Mouse (Mus musculus) midbrain, embryonic 10.5 days (tissue): ENCODE results near the gene Thumpd1. TPM values are rescaled to one million over a fixed set of nuclear protein-coding genes. Genes with fewer than 3 reads are reported as not detected.
"Not testable (repeated sequence)": the region's sequence is repeated elsewhere in the genome, so short reads cannot be mapped to it uniquely, and the experiment has no call there.

Source experiments
- DNase-seq: peaks from one replicate; pipeline ENCODE4 v3.0.0-alpha.2; 2017; ENCODE audit warnings: low spot score
- H3K27ac ChIP-seq: fragments of 300-500 bp; sonication (generic); replicated peaks from 2 replicates; pipeline ENCODE4 v1.5.1; 2016; ENCODE audit warnings: mild to moderate bottlenecking
- H3K27me3 ChIP-seq: fragments of 300-500 bp; sonication (generic); 2 replicates; pipeline ENCODE4 v1.6.1; 2016; ENCODE audit warnings: low read depth, mild to moderate bottlenecking; ENCODE audit not compliant: poor library complexity, severe bottlenecking
- H3K36me3 ChIP-seq: fragments of 300-500 bp; sonication (generic); 2 replicates; pipeline ENCODE4 v1.6.1; 2016; ENCODE audit warnings: mild to moderate bottlenecking, moderate library complexity
- H3K4me1 ChIP-seq: fragments of 300-500 bp; sonication (generic); 2 replicates; pipeline ENCODE4 v1.6.1; 2016
- H3K4me3 ChIP-seq: fragments of 300-500 bp; sonication (generic); 2 replicates; pipeline ENCODE4 v1.5.1; 2016; ENCODE audit warnings: mild to moderate bottlenecking, moderate library complexity
- H3K9me3 ChIP-seq: fragments of 300-500 bp; sonication (generic); replicated peaks from 2 replicates; pipeline ENCODE4 v1.6.1; 2016; ENCODE audit warnings: mild to moderate bottlenecking
- WGBS: fragments of 180-500 bp; shearing (Covaris S2); methylation state at CpG from one replicate; pipeline ENCODE4 v1.1.7; 2016; 5-methylcytosine and 5-hydroxymethylcytosine counted together
- polyA plus RNA-seq: library from polyadenylated mRNA; unstranded; fragments of >200 nt; fragmentation: Nextera tagmentation; extraction: Ambion mirVana; gene quantifications from 2 replicates; pipeline ENCODE4 v1.2.1, GENCODE M21; 2016

Thumpd1 gene
- polyA plus RNA-seq, 1 experiment from 2014 or later = 103 TPM

DNA sequence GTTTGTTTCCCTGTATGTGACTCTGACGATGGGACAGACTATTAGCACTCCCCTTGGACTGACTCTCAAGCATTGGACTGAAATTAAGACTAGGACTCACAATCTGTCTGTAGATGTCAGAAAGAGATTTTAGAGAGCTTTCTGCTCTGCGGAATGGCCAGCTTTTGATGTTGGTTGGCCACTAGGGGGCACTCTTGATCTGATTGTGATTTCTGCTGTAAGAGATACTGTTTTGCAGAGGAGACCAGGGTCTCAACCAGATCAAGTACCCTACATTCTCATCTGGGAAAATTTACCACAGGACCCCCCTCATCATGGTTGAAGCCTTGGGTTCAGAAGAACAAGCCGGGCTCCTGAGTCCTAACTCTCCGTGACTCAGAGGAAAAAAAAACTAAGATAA lies 10.7 kb upstream of the Thumpd1 start:
- not testable (repeated sequence) for H3K27ac ChIP-seq, H3K36me3 ChIP-seq, H3K27me3 ChIP-seq, H3K4me3 ChIP-seq, DNase-seq
- Histone ChIP-seq H3K9me3 (peaks cover 20% of the 10 kb centered on the region), H3K4me1 (peaks cover 10% of the 10 kb centered on the region)
- 80% methylated on average over 4 of the region's 4 CpGs for WGBS

DNA sequence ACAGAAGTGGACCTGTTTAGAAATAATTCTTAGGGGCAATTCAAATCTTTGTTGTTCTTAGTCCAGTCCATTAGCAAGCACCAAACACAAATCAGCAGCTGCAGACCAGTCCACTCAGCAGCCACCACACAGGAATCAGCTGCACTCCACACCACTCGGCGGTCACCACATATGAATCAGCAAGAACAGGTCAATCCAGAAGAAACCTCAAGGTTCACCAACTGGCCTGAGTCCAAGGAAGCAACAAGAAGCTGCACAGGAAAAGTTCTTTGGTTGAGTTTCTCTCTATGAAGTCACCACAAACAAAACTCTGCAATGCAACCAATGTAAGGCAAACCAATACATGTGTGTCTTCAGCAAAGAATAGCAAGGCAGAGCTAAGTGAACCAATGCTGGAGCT lies 7.0 kb upstream of the Thumpd1 start:
- DNase-seq = no peak
- Histone ChIP-seq H3K36me3 (no peaks in the 10 kb centered on the region), H3K9me3 (peaks cover 13% of the 10 kb centered on the region), H3K27me3 (no peaks in the 10 kb centered on the region), H3K4me1 (no peaks in the 10 kb centered on the region; the same call in 1 of the 2 replicates), H3K27ac (no peak overlapping the region), H3K4me3 (no peak overlapping the region)
- 91% methylated on average over 2 of the region's 2 CpGs for WGBS

DNA sequence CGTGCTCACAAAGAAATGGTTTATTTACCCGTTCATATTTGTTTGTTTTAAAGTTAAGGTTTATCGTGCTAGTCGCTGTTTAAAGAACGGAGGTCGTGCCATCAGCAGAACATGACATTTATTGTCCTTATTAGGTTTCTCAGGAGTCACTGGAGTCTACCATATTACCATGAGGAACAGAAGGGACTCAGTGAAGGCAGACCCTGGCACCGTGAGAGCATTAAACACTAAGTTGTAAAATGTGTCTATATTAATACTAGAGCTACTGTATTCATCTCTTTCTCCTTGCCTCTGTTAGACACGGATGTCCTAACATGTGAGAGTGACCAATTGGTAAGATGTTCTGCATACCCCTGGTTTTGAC lies 331 bp upstream of the Thumpd1 start:
- DNase-seq = no peak
- Histone ChIP-seq H3K27me3 (no peaks in the 10 kb centered on the region), H3K4me3 (peak overlapping the region; percentile 94), H3K4me1 (peaks cover 13% of the 10 kb centered on the region), H3K27ac (peak overlapping the region; percentile 93), H3K36me3 (peaks cover 33% of the 10 kb centered on the region), H3K9me3 (no peaks in the 10 kb centered on the region)
- WGBS = 14% methylated on average over 8 of the region's 8 CpGs

DNA sequence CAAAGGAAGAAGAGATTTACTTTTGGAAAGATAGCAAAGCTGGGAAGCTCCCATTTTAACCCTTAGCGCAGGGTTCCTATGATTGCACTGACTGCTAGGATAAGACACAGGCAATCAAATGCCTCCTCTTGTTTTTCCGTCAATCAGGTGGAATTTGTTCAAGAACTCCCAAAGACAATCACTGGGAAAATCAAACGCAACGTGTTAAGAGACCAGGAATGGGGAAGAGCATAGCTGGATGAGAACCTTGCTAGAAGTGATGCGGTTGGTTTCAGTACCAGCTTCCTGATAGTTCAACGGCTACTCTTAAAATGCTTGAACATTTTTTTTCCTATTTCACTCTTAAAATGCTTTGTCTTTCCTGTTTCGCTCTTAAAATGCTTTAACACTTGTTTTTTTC lies 6.5 kb downstream of the Thumpd1 start:
- H3K4me1 ChIP-seq = no peaks in the 10 kb centered on the region

DNA sequence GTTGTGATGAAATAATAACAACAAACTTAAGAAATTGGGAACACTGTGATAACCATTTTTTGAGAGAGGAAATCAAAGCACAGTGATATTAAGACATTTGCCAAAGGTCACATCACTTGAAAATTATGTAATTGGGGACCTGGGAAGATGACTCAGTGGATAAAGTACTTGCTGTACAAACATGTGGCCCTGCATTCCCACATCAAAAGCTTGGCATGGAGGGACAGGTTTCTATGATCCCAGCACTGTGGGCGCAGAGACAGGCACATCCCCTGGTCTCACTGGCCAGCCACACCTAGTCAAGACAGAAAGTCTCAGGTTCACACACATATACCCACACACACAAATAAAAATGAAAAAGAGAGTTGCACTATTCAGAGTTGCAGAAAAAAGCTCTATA lies 25.7 kb downstream of the Thumpd1 start:
- WGBS = 83% methylated on average over 1 of the region's 1 CpGs
- no peaks in the 10 kb centered on the region for H3K27me3 ChIP-seq
- H3K9me3 ChIP-seq = no peaks in the 10 kb centered on the region

More for the DNA sequence above, 6.5 kb downstream of the Thumpd1 start:
- Histone ChIP-seq H3K4me3 (no peak overlapping the region), H3K27ac (no peak overlapping the region), H3K9me3 (no peaks in the 10 kb centered on the region), H3K36me3 (peaks cover 48% of the 10 kb centered on the region), H3K27me3 (no peaks in the 10 kb centered on the region)
- DNase-seq = no peak
- WGBS = 90% methylated on average over 7 of the region's 7 CpGs

DNA sequence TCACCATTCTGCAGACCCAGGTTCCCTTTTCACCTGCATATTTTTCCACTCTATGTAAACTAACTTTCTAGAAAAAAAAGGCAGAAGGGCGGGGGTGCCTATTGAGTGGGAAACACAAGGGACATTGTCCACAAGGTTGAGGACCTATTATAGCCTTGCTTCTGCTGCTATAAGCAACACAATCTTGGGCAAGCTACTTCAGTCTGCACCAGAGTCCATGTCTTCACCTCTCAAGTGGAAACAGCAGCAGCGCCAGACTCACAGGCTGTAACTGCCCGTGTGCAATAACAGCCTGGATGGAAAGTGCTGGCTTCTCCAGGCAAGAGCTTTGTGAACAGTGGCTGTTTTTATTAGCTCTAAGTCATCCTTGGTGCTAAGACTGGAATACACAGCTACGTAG lies 28.3 kb downstream of the Thumpd1 start:
- H3K4me3 ChIP-seq = no peak overlapping the region
- H3K27ac ChIP-seq = no peak overlapping the region
- no peaks in the 10 kb centered on the region for H3K4me1 ChIP-seq
- WGBS = 88% methylated on average over 4 of the region's 4 CpGs
- no peaks in the 10 kb centered on the region for H3K9me3 ChIP-seq
- no peaks in the 10 kb centered on the region for H3K27me3 ChIP-seq
- no peaks in the 10 kb centered on the region for H3K36me3 ChIP-seq
- DNase-seq = no peak

More for the DNA sequence above, 25.7 kb downstream of the Thumpd1 start:
- no peak for DNase-seq
- H3K36me3 ChIP-seq = no peaks in the 10 kb centered on the region
- no peak overlapping the region for H3K4me3 ChIP-seq
- no peak overlapping the region for H3K27ac ChIP-seq
- H3K4me1 ChIP-seq = no peaks in the 10 kb centered on the region

DNA sequence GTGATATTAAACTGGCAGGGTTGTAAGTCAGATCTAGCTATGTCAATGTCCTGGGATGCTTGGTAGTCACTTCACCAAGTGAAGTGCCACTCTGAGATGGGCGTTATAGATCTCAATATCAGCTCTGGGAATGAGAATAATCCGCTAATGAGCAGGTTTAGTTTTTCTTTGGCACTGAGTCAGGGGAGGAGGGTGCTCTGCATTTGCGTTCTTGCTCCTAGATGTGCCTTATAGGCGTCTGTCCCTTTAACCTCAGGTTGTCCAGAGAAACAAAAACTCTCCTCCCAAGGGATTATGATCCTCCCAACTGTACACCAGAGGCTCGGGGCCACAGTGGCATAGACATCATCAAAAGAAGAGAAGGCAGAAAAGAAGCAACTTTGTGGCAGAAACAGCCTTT lies 30.9 kb downstream of the Thumpd1 start, which contains the start of gene Acsm4:
Acsm4 (plus strand) TSS at position 301 of the 400 bp plus-strand sequence.
- DNase-seq = no peak
- Histone ChIP-seq H3K9me3 (no peaks in the 10 kb centered on the region), H3K4me3 (no peak within 1 kb of the TSS), H3K4me1 (no peaks in the 10 kb centered on the region), H3K27me3 (no peaks in the 10 kb centered on the region), H3K36me3 (no peaks in the 10 kb centered on the region), H3K27ac (no peak within 1 kb of the TSS)
- 88% methylated on average over 5 of the region's 5 CpGs for WGBS

DNA sequence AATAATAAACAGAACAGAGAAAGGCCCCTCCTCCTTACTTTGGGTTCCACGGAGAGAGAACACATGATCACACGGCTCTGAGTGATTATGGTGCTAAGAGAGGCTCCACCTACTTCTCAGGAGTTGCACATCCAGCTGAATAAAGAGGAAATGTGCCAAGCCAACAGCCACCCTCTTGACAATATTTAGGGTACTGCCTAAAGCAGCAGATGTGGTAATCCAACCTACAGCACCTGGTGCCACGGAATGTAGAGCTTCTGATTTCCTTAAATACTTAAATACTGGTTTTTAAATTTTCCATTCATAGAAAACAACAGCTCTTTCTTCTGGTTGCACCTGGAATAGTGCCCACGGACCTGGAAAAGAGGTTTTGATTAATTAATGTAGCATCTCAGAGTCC lies 37.9 kb downstream of the Thumpd1 start:
- no peaks in the 10 kb centered on the region for H3K9me3 ChIP-seq
- H3K36me3 ChIP-seq = no peaks in the 10 kb centered on the region
- no peak for DNase-seq
- WGBS = 86% methylated on average over 4 of the region's 4 CpGs
- H3K27me3 ChIP-seq = no peaks in the 10 kb centered on the region
- no peak overlapping the region for H3K27ac ChIP-seq
- H3K4me3 ChIP-seq = no peak overlapping the region
- H3K4me1 ChIP-seq = no peaks in the 10 kb centered on the region

DNA sequence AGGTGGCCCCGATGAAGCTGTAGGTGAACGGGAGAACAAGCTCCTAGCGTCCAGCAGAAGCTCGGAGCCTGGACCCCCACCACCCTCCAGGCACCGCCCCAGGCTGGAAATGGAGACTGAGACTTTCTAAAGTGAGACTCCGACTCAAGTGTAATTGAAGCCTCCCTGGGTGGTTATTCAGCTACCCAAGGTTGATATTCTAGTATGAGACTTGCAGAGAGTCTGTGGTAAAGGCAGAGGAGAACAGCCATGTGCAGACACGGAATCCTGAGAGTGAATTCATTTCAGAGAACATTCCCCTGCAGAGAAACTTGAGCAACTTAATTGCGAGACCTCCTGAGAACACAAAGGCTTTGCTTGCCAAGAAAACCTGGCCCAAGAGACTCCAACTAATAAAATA lies 40.5 kb downstream of the Thumpd1 start:
- no peaks in the 10 kb centered on the region for H3K4me1 ChIP-seq
- no peak overlapping the region for H3K27ac ChIP-seq
- H3K9me3 ChIP-seq = no peaks in the 10 kb centered on the region
- no peaks in the 10 kb centered on the region for H3K36me3 ChIP-seq
- DNase-seq = no peak
- no peak overlapping the region for H3K4me3 ChIP-seq
- H3K27me3 ChIP-seq = no peaks in the 10 kb centered on the region
- WGBS = 82% methylated on average over 8 of the region's 8 CpGs

DNA sequence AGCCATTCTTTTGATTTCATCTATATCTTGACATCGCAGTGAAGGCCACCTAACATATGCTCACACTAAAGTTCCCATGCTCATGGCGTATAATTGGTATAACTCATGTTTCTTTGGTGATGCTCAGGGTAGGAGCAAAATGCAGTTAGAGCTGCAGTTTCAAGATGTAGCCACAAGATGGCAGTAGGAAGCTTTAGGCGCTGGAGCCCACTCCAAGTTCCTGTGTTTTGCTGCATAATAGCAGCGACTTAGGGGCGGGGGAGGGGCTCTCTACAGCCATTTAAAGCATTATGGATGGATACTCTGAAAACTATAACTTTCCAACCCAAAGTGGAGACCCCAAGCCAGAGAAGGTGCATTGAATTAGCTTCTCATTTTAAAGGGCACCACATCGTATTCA lies 47.1 kb downstream of the Thumpd1 start:
- WGBS = 20% methylated on average over 6 of the region's 6 CpGs
- Histone ChIP-seq H3K27me3 (no peaks in the 10 kb centered on the region), H3K27ac (no peak overlapping the region), H3K4me1 (0 out of 2 replicates have a peak, but pooled peaks cover 2% of the 10 kb centered on the region), H3K9me3 (no peaks in the 10 kb centered on the region), H3K36me3 (no peaks in the 10 kb centered on the region), H3K4me3 (no peak overlapping the region)
- peak; percentile 55 for DNase-seq

DNA sequence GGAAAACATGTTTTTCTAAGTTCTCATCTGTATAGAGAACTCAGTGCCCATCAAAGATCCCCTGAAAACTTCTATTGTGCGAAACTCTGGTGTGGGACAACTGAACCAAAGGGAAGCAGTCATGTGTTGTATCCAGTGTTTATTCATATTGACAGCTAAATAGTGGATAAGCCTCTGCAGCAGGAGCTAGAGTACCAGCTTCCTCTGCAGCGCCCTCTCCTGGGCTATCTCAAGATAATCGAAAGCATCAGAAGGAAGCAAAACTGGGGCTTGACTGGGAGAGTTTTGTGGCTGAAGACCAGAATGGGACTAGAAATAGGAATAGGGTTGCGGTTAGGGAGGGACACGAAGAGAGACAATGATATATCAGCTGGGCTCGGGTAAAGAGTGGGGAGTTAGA lies 49.7 kb downstream of the Thumpd1 start:
- no peak overlapping the region for H3K27ac ChIP-seq
- DNase-seq = no peak
- no peaks in the 10 kb centered on the region for H3K36me3 ChIP-seq
- H3K4me3 ChIP-seq = no peak overlapping the region
- H3K9me3 ChIP-seq = no peaks in the 10 kb centered on the region
- H3K4me1 ChIP-seq = 0 out of 2 replicates have a peak, but pooled peaks cover 2% of the 10 kb centered on the region
- 43% methylated on average over 6 of the region's 6 CpGs for WGBS
- no peaks in the 10 kb centered on the region for H3K27me3 ChIP-seq

DNA sequence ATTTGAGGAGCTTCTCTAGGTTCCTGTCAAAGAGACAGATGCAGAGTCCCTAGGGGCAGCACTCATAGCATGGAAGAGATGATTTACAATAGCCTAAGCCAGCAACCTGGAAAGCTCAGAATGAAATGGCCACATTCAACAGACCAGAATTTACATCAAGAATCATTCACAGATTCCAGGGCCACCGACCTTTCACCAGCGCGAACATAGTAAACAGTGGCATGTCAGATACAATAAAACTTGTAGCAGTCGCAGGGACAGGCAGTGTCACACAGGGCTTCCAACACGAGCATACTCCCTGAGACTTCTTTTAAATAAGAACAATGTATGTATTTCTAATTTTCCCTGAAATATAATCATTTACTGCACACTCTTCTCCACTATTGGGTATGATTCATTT lies 50.2 kb downstream of the Thumpd1 start:
- no peak overlapping the region for H3K4me3 ChIP-seq
- no peak overlapping the region for H3K27ac ChIP-seq
- 0 out of 2 replicates have a peak, but pooled peaks cover 2% of the 10 kb centered on the region for H3K4me1 ChIP-seq
- no peaks in the 10 kb centered on the region for H3K9me3 ChIP-seq
- H3K27me3 ChIP-seq = no peaks in the 10 kb centered on the region
- 85% methylated on average over 5 of the region's 5 CpGs for WGBS
- DNase-seq = no peak
- H3K36me3 ChIP-seq = no peaks in the 10 kb centered on the region

DNA sequence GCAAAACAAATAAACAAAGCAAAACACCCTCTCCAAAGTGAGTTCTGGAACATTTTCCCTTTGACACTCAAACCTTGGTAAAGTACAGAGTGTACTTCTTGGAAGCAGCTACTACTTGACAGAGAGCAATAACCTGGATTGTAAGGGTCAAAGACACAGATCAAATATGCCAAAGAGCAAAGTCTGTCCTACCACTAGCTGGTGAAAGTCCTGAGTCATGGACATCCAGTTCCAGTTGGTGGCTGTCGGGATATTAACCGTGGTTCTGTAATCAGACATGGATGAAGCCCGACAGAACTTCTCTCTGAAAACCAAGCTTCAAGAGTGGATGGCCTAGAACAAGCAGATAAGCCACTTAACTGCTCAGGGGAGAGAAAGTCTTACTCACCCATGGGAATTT lies 52.7 kb downstream of the Thumpd1 start:
- Histone ChIP-seq H3K4me3 (no peak overlapping the region), H3K4me1 (no peaks in the 10 kb centered on the region), H3K27me3 (no peaks in the 10 kb centered on the region), H3K36me3 (no peaks in the 10 kb centered on the region), H3K9me3 (no peaks in the 10 kb centered on the region), H3K27ac (no peak overlapping the region)
- WGBS = 88% methylated on average over 3 of the region's 3 CpGs
- no peak for DNase-seq
